Comparison of ENCODE assay signal across 8 mouse cellular contexts in genomic region chr11:88114871-88115301, GRCm38 (mm10). TPM values are rescaled to one million over a fixed set of nuclear protein-coding genes. Genes with fewer than 3 reads are reported as not detected.
DNase-seq lines count a peak whose midpoint lies in the region; ATAC-seq and TF ChIP-seq lines count a peak whose summit lies in the region.

No protein-coding gene starts in this region.

- intact Hi-C loops in left cerebral cortex, postnatal 10 days (cut with DNase I): no loop called here
- intact Hi-C loops in gastrocnemius, adult 2 months (cut with DNase I): no loop called here

- TF ChIP-seq CTCF in gastrocnemius, adult 2 months (IDR thresholded peaks at IDR 0.05): no peak

- peak overlapping the region; percentile 56 for H3K4me3 ChIP-seq in gastrocnemius, adult 2 months
- H3K4me3 ChIP-seq in hindbrain, embryonic 13.5 days: no peak overlapping the region
- no peak overlapping the region for H3K4me3 ChIP-seq in liver, embryonic 12.5 days
- H3K4me3 ChIP-seq in neural tube, embryonic 12.5 days: no peak overlapping the region

- ATAC-seq in hindbrain, embryonic 13.5 days (ENCODE audit: low FRiP score): no peak
- ATAC-seq in liver, embryonic 12.5 days: 0 out of 2 replicates have a peak, but pooled peaks have one; percentile 30
- no peak for ATAC-seq in neural tube, embryonic 12.5 days (ENCODE audit: low FRiP score, low read depth)

- H3K9me3 ChIP-seq in hindbrain, embryonic 13.5 days: no peaks in the 10 kb centered on the region
- no peaks in the 10 kb centered on the region for H3K9me3 ChIP-seq in liver, embryonic 12.5 days (replicated peaks)
- H3K9me3 ChIP-seq in neural tube, embryonic 12.5 days: no peaks in the 10 kb centered on the region

- peaks cover 85% of the 10 kb centered on the region for H3K4me1 ChIP-seq in hindbrain, embryonic 13.5 days (replicated peaks)
- H3K4me1 ChIP-seq in liver, embryonic 12.5 days: peaks cover 51% of the 10 kb centered on the region
- H3K4me1 ChIP-seq in neural tube, embryonic 12.5 days: peaks cover 89% of the 10 kb centered on the region

- H3K4me2 ChIP-seq in hindbrain, embryonic 13.5 days: no peak overlapping the region
- H3K4me2 ChIP-seq in liver, embryonic 12.5 days: no peak overlapping the region
- H3K4me2 ChIP-seq in neural tube, embryonic 12.5 days (replicated peaks): no peak overlapping the region; the same call in 1 of the 2 replicates

- H3K27ac ChIP-seq in gastrocnemius, adult 2 months: peak overlapping the region; percentile 92
- H3K27ac ChIP-seq in hindbrain, embryonic 13.5 days: peak overlapping the region; percentile 77
- peak overlapping the region; percentile 50; the same call in 1 of the 2 replicates for H3K27ac ChIP-seq in liver, embryonic 12.5 days
- H3K27ac ChIP-seq in neural tube, embryonic 12.5 days: peak overlapping the region; percentile 21; the same call in 1 of the 2 replicates

- H3K27me3 ChIP-seq in hindbrain, embryonic 13.5 days: no peaks in the 10 kb centered on the region
- H3K27me3 ChIP-seq in liver, embryonic 12.5 days (replicated peaks): peaks cover 32% of the 10 kb centered on the region
- no peaks in the 10 kb centered on the region for H3K27me3 ChIP-seq in neural tube, embryonic 12.5 days (replicated peaks)

- H3K36me3 ChIP-seq in hindbrain, embryonic 13.5 days: no peaks in the 10 kb centered on the region
- no peaks in the 10 kb centered on the region for H3K36me3 ChIP-seq in liver, embryonic 12.5 days
- no peaks in the 10 kb centered on the region for H3K36me3 ChIP-seq in neural tube, embryonic 12.5 days

- 35% methylated on average over 8 of the region's 8 CpGs for WGBS in hindbrain, embryonic 13.5 days
- WGBS in liver, embryonic 12.5 days (ENCODE audit: insufficient replicate concordance): 34% methylated on average over 8 of the region's 8 CpGs
- 49% methylated on average over 8 of the region's 8 CpGs for WGBS in neural tube, embryonic 12.5 days

- peak overlapping the region; percentile 63; the same call in 1 of the 2 replicates for H3K9ac ChIP-seq in hindbrain, embryonic 13.5 days
- H3K9ac ChIP-seq in liver, embryonic 12.5 days: no peak overlapping the region
- H3K9ac ChIP-seq in neural tube, embryonic 12.5 days: peak overlapping the region; percentile 8; the same call in 1 of the 2 replicates

- DNase-seq in left cerebral cortex, postnatal 10 days (ENCODE audit: extremely low spot score in 1 of 2, low spot score in 2 of 2): peak; percentile 18 to 79
- no peak for DNase-seq in left cerebral cortex, adult 18-20 months (ENCODE audit: low spot score in 2 of 2)
- DNase-seq in gastrocnemius, adult 2 months: peak; percentile 79
- no peak for DNase-seq in frontal cortex, adult 2 months (ENCODE audit: extremely low spot score in 1 of 2, low spot score in 1 of 2)
- no peak for DNase-seq in Muller cell, postnatal 12 days (ENCODE audit: inconsistent ontology term)

RNA-seq across cellular contexts. Expression of gene Cuedc1, which starts 17.0 kb away (rescaled TPM):
- 10 to 100 TPM; 37.1 to 43.6 TPM for total RNA-seq in left cerebral cortex, postnatal 10 days (2021)
- total RNA-seq in left cerebral cortex, adult 18-20 months (2021): 10 to 100 TPM; 27.4 to 28.5 TPM
- total RNA-seq in gastrocnemius, adult 2 months (2021): 100 to 1,000 TPM; 101 to 127 TPM
- 46.4 and 49.5 TPM in 2 replicates for polyA plus RNA-seq in hindbrain, embryonic 13.5 days (2015; fragmentation: Nextera tagmentation; extraction: Ambion mirVana)
- polyA plus RNA-seq in liver, embryonic 12.5 days (2016; fragmentation: Nextera tagmentation; extraction: Ambion mirVana): 3.4 and 4.6 TPM in 2 replicates
- polyA plus RNA-seq in neural tube, embryonic 12.5 days (2016; fragmentation: Nextera tagmentation; extraction: Ambion mirVana): 50.2 and 50.7 TPM in 2 replicates
- polyA plus RNA-seq in frontal cortex, adult 2 months (2012; rRNA removed): 28.0 and 32.7 TPM in 2 replicates

RNA-seq across cellular contexts. Expression of gene Vezf1, which starts 46.8 kb away (rescaled TPM):
- total RNA-seq in left cerebral cortex, postnatal 10 days (2021): 10 to 100 TPM; 23.6 to 25.5 TPM
- total RNA-seq in left cerebral cortex, adult 18-20 months (2021): 10 to 100 TPM; 28.1 to 29.4 TPM
- 10 to 100 TPM; 76.5 to 87.2 TPM for total RNA-seq in gastrocnemius, adult 2 months (2021)
- 53.9 TPM in 2 replicates for polyA plus RNA-seq in hindbrain, embryonic 13.5 days (2015; fragmentation: Nextera tagmentation; extraction: Ambion mirVana)
- 14.6 TPM in 2 replicates for polyA plus RNA-seq in liver, embryonic 12.5 days (2016; fragmentation: Nextera tagmentation; extraction: Ambion mirVana)
- polyA plus RNA-seq in neural tube, embryonic 12.5 days (2016; fragmentation: Nextera tagmentation; extraction: Ambion mirVana): 73.9 and 84.7 TPM in 2 replicates
- 23.2 and 24.3 TPM in 2 replicates for polyA plus RNA-seq in frontal cortex, adult 2 months (2012; rRNA removed)

Comparison
In these comparisons a context has a peak if more than half of its experiments do, and no peak if none do; other contexts are left out.
1. DNase-seq: peak in left cerebral cortex, postnatal 10 days (2 of 2) and gastrocnemius, adult 2 months (single experiment); none in left cerebral cortex, adult 18-20 months (0 of 2), frontal cortex, adult 2 months (0 of 2) and Muller cell, postnatal 12 days (single experiment).
2. H3K27ac ChIP-seq: peak in every context shown above with its lines; median percentile 92 in gastrocnemius, adult 2 months; 77 in hindbrain, embryonic 13.5 days; 50 in liver, embryonic 12.5 days; 21 in neural tube, embryonic 12.5 days.